ENCODE assay signal across 8 mouse cellular contexts in genomic region chr15:100180221-100180620, GRCm38 (mm10). TPM values are rescaled to one million over a fixed set of nuclear protein-coding genes. Genes with fewer than 3 reads are reported as not detected.
DNase-seq lines count a peak whose midpoint lies in the region; ATAC-seq and TF ChIP-seq lines count a peak whose summit lies in the region.
"Had no signal": no experiment of that assay in that cellular context is flagged by ENCODE, and none has a peak within 500 bp of the region (broad histone marks: within the 10 kb centered on the region; RNA-seq: fewer than 3 reads in every experiment).

No protein-coding gene starts in this region.

- no peak for TF ChIP-seq CTCF in layer of hippocampus, adult 2 months (conservative IDR thresholded peaks at IDR 0.05)

- no peak for DNase-seq in layer of hippocampus, adult 2 months (ENCODE audit: low spot score in 2 of 2)
- DNase-seq in layer of hippocampus, adult 11-12 months (ENCODE audit: low spot score): no peak
- DNase-seq in CD8-positive naive resting alpha-beta T cell, adult 2 months (ENCODE audit: low read depth in 2 of 2, low spot score in 2 of 2): peak; percentile 34 to 35
- peak; percentile 79 for DNase-seq in cerebellum, adult 11 months
- no peak for DNase-seq in heart, adult 8-10 months (ENCODE audit: low spot score)
- DNase-seq in kidney, postnatal 14 days: no peak

- peak overlapping the region; percentile 60 for H3K27ac ChIP-seq in layer of hippocampus, adult 2 months

- H3K4me3 ChIP-seq in layer of hippocampus, adult 2 months: no peak overlapping the region

- ATAC-seq in hematopoietic stem cell, adult 5-6 weeks (replicated peaks in 1 of 2; ENCODE audit: insufficient read depth in 1 of 2, low FRiP score in 2 of 2, low TSS enrichment in 1 of 2, low read depth in 1 of 2, poor library complexity in 2 of 2, severe bottlenecking in 2 of 2): peak; percentile 74 to 83
- ATAC-seq: intestine, postnatal 0 days had no signal

RNA-seq across cellular contexts. Expression of gene Atf1, which starts 47.4 kb away (rescaled TPM):
- 10 to 100 TPM; 22.5 to 24.2 TPM for total RNA-seq in layer of hippocampus, adult 2 months (2021)
- total RNA-seq in hematopoietic stem cell, adult 5-6 weeks (2017): 71.5 and 86.5 TPM in 2 replicates
- 10 to 100 TPM; 51.7 to 67.5 (median 61.6) TPM for total RNA-seq in heart, adult 8-10 months (2022)

Comparison
In these comparisons a context has a peak if more than half of its experiments do, and no peak if none do; other contexts are left out.
1. DNase-seq: peak in CD8-positive naive resting alpha-beta T cell, adult 2 months (2 of 2) and cerebellum, adult 11 months (single experiment); none in layer of hippocampus, adult 2 months (0 of 2), layer of hippocampus, adult 11-12 months (single experiment), heart, adult 8-10 months (single experiment) and kidney, postnatal 14 days (single experiment).